Mouse (Mus musculus) embryonic facial prominence, embryonic 15.5 days (tissue): ENCODE results near the gene Map3k12. TPM values are rescaled to one million over a fixed set of nuclear protein-coding genes. Genes with fewer than 3 reads are reported as not detected.

Source experiments
- ATAC-seq: fragments of 200-750 bp; cut with Nextera tagmentation; 2 replicates; pipeline ENCODE4 v1.8.0; 2017; ENCODE audit warnings: low read depth, moderate TSS enrichment; ENCODE audit not compliant: insufficient number of reproducible peaks, low FRiP score, low TSS enrichment
- H3K27ac ChIP-seq: fragments of 300-500 bp; sonication (generic); replicated peaks from 2 replicates; pipeline ENCODE4 v1.5.1; 2015; ENCODE audit warnings: mild to moderate bottlenecking, inconsistent platforms
- H3K27me3 ChIP-seq: fragments of 300-500 bp; sonication (generic); 2 replicates; pipeline ENCODE4 v1.6.1; 2015; ENCODE audit warnings: inconsistent platforms
- H3K36me3 ChIP-seq: fragments of 300-500 bp; sonication (generic); 2 replicates; pipeline ENCODE4 v1.6.1; 2015; ENCODE audit warnings: mild to moderate bottlenecking, inconsistent platforms
- H3K4me1 ChIP-seq: fragments of 300-500 bp; sonication (generic); 2 replicates; pipeline ENCODE4 v1.6.1; 2015; ENCODE audit warnings: inconsistent platforms
- H3K4me2 ChIP-seq: fragments of 300-500 bp; sonication (generic); replicated peaks from 2 replicates; pipeline ENCODE4 v1.6.1; 2015; ENCODE audit warnings: mild to moderate bottlenecking, inconsistent platforms
- H3K4me3 ChIP-seq: fragments of 300-500 bp; sonication (generic); replicated peaks from 2 replicates; pipeline ENCODE4 v1.5.1; 2015; ENCODE audit warnings: mild to moderate bottlenecking, inconsistent platforms
- H3K9ac ChIP-seq: fragments of 300-500 bp; sonication (generic); 2 replicates; pipeline ENCODE4 v1.6.1; 2015; ENCODE audit warnings: inconsistent platforms
- H3K9me3 ChIP-seq: fragments of 300-500 bp; sonication (generic); replicated peaks from 2 replicates; pipeline ENCODE4 v1.6.1; 2016; ENCODE audit warnings: inconsistent platforms
- WGBS: fragments of 180-500 bp; shearing (Covaris S2); methylation state at CpG from one replicate; pipeline ENCODE4 v1.1.7; 2015; 5-methylcytosine and 5-hydroxymethylcytosine counted together
- polyA plus RNA-seq: library from polyadenylated mRNA; unstranded; fragments of >200 nt; fragmentation: Nextera tagmentation; extraction: Ambion mirVana; gene quantifications from 2 replicates; pipeline ENCODE4 v1.2.1, GENCODE M21; 2015

Map3k12 gene
- polyA plus RNA-seq, 1 experiment from 2014 or later: 21.3 TPM

- 2% methylated on average over 32 of the region's 34 CpGs for WGBS
- no peaks in the 10 kb centered on the region for H3K9me3 ChIP-seq
- no peaks in the 10 kb centered on the region for H3K27me3 ChIP-seq
- peak overlapping the region; percentile 91 for H3K4me2 ChIP-seq
- H3K9ac ChIP-seq: peak overlapping the region; percentile 44
- ATAC-seq: peak; percentile 93
- H3K4me1 ChIP-seq: peaks cover 49% of the 10 kb centered on the region
- H3K36me3 ChIP-seq: peaks cover 6% of the 10 kb centered on the region; the same call in 1 of the 2 replicates
- peak overlapping the region; percentile 90 for H3K27ac ChIP-seq
- H3K4me3 ChIP-seq: peak overlapping the region; percentile 63
Measured at GRCm38 (mm10) chr15:102510590-102511284, 6.1 kb downstream of the Map3k12 start.

DNA sequence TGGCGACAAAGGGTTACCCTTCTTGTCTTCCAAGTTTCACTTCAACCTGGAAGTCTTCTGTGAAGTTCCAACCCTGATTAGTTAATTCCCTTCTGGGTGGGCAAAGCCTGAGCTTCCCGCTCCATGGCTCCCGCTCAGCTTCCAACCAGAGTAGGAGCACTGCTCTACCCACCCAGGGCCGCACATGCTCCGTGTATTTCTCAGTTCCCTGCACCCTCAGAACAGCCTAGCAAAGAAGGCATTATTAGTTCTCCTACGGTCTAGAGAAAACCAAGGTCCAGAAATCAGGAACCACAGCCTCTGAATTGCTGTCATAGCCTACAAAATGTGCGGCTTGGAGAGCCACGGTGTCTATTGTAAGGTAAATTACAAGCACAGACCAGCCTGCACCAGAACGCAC, 6.8 kb downstream of the Map3k12 start:
- 5% methylated on average over 9 of the region's 9 CpGs for WGBS
- Histone ChIP-seq H3K27me3 (no peaks in the 10 kb centered on the region), H3K4me1 (peaks cover 42% of the 10 kb centered on the region), H3K27ac (peak overlapping the region; percentile 90), H3K4me3 (peak overlapping the region; percentile 63), H3K4me2 (peak overlapping the region; percentile 91), H3K9me3 (no peaks in the 10 kb centered on the region), H3K36me3 (peaks cover 11% of the 10 kb centered on the region), H3K9ac (peak overlapping the region; percentile 44; the same call in 1 of the 2 replicates)
- peak; percentile 55; the same call in 1 of the 2 replicates for ATAC-seq

DNA sequence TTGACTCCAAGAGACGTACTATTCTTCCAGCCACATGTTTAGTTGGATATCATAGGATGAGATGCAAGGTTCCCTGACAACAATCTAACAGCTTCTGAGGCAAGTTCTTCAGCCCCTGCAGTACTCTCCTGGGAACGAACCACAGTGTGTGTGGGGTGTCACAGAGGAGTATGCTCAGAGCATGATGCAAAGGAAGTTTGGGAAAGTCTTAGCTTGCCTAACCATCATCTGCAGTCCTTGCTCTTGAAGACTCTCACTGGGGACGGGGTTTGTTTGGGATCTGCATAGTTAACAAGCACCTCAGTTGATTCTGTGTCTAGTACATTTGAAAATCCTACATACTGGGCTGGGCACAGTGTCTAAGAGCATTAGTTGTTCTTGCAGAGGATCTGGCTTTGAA, 8.5 kb downstream of the Map3k12 start:
- WGBS: 77% methylated on average over 3 of the region's 3 CpGs
- ATAC-seq: no peak

DNA sequence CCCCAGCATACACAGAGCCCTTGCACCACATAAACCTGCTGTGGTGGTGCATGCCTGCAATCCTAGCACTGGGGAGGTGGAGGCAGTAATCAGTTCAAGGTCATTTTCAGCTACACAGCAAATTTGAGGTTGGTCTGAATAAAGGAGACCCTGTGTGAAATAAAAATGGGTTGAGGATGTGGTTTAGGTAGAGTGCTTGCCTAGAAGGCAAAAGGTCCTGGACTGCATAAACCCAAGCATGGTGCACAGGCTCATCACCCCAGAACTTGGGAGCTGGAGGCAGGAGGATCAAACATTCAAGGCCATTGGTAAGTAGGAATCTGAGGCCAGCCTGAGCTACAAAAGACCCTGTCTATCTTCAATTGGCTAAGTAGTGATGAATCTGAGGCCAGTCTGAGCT, 9.3 kb downstream of the Map3k12 start:
- no peak overlapping the region for H3K27ac ChIP-seq
- H3K4me1 ChIP-seq: peaks cover 35% of the 10 kb centered on the region
- no peak overlapping the region for H3K4me2 ChIP-seq
- H3K27me3 ChIP-seq: no peaks in the 10 kb centered on the region
- no peaks in the 10 kb centered on the region for H3K9me3 ChIP-seq
- no peak overlapping the region for H3K4me3 ChIP-seq
- H3K36me3 ChIP-seq: peaks cover 36% of the 10 kb centered on the region
- H3K9ac ChIP-seq: no peak overlapping the region
- ATAC-seq: no peak

More for the DNA sequence above, 8.5 kb downstream of the Map3k12 start:
- Histone ChIP-seq H3K4me1 (peaks cover 37% of the 10 kb centered on the region), H3K9ac (no peak overlapping the region), H3K4me3 (no peak overlapping the region), H3K27ac (no peak overlapping the region), H3K9me3 (no peaks in the 10 kb centered on the region), H3K27me3 (no peaks in the 10 kb centered on the region), H3K36me3 (peaks cover 29% of the 10 kb centered on the region), H3K4me2 (no peak overlapping the region)

DNA sequence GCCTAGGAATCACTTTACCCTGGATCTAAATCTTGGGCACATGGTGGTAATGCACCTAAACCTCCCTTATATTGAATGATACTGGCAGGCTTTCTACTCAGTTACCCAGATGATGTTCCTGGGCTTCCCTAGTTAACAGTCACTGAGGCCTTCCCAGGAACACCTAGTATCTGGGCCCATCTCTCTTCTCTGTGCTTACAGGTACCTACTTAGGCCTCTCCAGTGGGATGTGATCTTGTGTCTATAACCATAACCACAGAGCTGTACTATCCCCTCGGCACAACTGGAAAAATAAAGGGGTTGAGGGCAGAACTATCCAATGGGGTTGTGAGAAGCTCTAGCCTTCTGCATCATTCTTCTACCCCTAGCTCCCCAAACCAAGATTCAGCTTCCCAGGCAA, 10.0 kb downstream of the Map3k12 start:
- 91% methylated on average over 1 of the region's 1 CpGs for WGBS
- Histone ChIP-seq H3K4me2 (no peak overlapping the region), H3K4me1 (peaks cover 28% of the 10 kb centered on the region), H3K9me3 (no peaks in the 10 kb centered on the region), H3K9ac (no peak overlapping the region), H3K4me3 (no peak overlapping the region), H3K27ac (no peak overlapping the region), H3K27me3 (no peaks in the 10 kb centered on the region), H3K36me3 (peaks cover 43% of the 10 kb centered on the region)
- no peak for ATAC-seq

GRCm38 (mm10) chr15:102506464-102506830, 10.4 kb downstream of the Map3k12 start:
- H3K36me3 ChIP-seq: peaks cover 47% of the 10 kb centered on the region
- H3K4me3 ChIP-seq: no peak overlapping the region
- H3K9me3 ChIP-seq: no peaks in the 10 kb centered on the region
- H3K4me1 ChIP-seq: peaks cover 24% of the 10 kb centered on the region
- no peak for ATAC-seq
- H3K4me2 ChIP-seq: no peak overlapping the region
- 44% methylated on average over 2 of the region's 2 CpGs for WGBS
- no peak overlapping the region for H3K9ac ChIP-seq
- H3K27ac ChIP-seq: no peak overlapping the region
- no peaks in the 10 kb centered on the region for H3K27me3 ChIP-seq

GRCm38 (mm10) chr15:102505770-102506463, 10.9 kb downstream of the Map3k12 start:
- H3K27ac ChIP-seq: no peak overlapping the region
- no peak overlapping the region for H3K4me3 ChIP-seq
- no peak overlapping the region for H3K9ac ChIP-seq
- no peaks in the 10 kb centered on the region for H3K9me3 ChIP-seq
- H3K27me3 ChIP-seq: no peaks in the 10 kb centered on the region
- peaks cover 19% of the 10 kb centered on the region for H3K4me1 ChIP-seq
- no peak overlapping the region for H3K4me2 ChIP-seq
- peaks cover 53% of the 10 kb centered on the region for H3K36me3 ChIP-seq
- ATAC-seq: no peak
- WGBS: 83% methylated on average over 9 of the region's 9 CpGs

- Histone ChIP-seq H3K4me1 (peaks cover 13% of the 10 kb centered on the region), H3K36me3 (peaks cover 60% of the 10 kb centered on the region), H3K4me2 (no peak overlapping the region), H3K27me3 (no peaks in the 10 kb centered on the region), H3K4me3 (no peak overlapping the region), H3K9me3 (no peaks in the 10 kb centered on the region), H3K27ac (no peak overlapping the region), H3K9ac (no peak overlapping the region)
- WGBS: 61% methylated on average over 12 of the region's 12 CpGs
- ATAC-seq: no peak
Measured at GRCm38 (mm10) chr15:102505073-102505769, 11.6 kb downstream of the Map3k12 start.

DNA sequence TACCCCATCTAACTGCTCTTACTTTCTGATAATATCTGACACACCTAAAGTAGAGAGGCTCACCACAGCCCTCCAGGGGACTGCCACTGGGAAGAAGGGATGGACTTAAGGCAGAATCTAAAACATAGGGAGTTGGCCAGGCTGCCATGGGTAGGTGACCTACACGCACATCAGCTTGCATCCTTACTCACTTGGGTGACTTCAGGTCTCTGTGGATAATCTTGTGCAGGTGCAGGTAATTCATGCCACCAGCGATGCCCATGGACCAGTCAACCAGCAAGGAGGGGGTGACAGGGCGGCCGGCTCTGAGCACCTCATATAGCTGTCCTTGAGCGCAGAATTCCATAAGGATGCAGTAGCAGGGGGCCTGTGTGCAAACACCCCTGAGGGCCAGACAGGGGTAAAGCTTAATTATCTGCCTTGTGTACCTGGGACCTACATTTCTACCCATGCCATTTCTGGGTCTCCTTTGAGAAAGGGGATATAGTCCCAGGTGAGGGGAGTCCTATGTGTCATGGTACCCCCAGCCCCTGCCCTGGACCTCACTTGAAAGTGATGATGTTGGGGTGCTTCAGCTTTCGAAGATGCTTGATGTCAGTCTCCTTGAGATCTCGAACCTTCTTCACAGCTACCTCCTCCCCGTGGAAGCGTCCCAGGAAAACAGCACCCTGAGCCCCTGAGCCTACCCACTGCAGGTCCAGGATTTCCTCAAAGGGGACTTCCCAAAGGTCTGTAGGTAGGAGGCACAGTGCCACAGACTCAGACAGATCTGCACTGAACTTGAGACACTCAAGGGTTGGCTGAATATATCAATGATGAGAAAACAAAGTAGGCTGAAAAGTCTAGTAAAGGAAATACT, 12.7 kb downstream of the Map3k12 start:
- no peak overlapping the region for H3K4me2 ChIP-seq
- H3K9me3 ChIP-seq: no peaks in the 10 kb centered on the region
- H3K9ac ChIP-seq: no peak overlapping the region
- peaks cover 3% of the 10 kb centered on the region for H3K4me1 ChIP-seq
- no peak overlapping the region for H3K4me3 ChIP-seq
- H3K27me3 ChIP-seq: no peaks in the 10 kb centered on the region
- H3K27ac ChIP-seq: no peak overlapping the region
- 83% methylated on average over 9 of the region's 9 CpGs for WGBS
- no peak for ATAC-seq
- H3K36me3 ChIP-seq: peaks cover 70% of the 10 kb centered on the region

DNA sequence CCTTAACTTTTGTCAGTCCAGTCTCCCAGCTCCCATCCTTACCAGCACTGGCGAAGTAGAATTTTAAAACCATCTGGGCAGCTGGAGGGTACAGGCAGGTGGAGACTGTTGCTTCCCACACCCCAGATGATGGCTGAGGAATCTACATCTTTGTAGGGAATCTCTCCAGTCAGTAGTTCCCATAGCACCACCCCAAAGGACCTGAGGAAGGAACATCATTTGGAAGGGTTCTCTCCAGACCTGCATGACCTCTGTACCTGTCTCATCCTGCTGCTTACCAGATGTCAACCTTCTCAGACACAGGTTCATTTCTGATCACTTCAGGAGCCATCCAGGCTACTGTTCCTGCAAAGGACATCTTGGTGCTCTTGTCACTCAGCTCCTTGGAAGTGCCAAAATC, 13.4 kb downstream of the Map3k12 start, which contains the start of gene Gm10337:
Gene Gm10337, plus strand, starts transcription at position 276 of the 400 bp plus-strand sequence.
- H3K27me3 ChIP-seq: no peaks in the 10 kb centered on the region
- H3K27ac ChIP-seq: no peak within 1 kb of the TSS
- no peak within 1 kb of the TSS for H3K4me3 ChIP-seq
- peaks cover 74% of the 10 kb centered on the region for H3K36me3 ChIP-seq
- no peak within 1 kb of the TSS for H3K9ac ChIP-seq
- 80% methylated on average over 1 of the region's 1 CpGs for WGBS
- H3K4me1 ChIP-seq: peaks cover 3% of the 10 kb centered on the region; the same call in 1 of the 2 replicates
- H3K4me2 ChIP-seq: no peak within 1 kb of the TSS
- no peaks in the 10 kb centered on the region for H3K9me3 ChIP-seq
- no peak for ATAC-seq
